Mouse (Mus musculus) lung, adult 2 months (tissue): Measurements from ENCODE around the gene Grin2b.

ENCODE experiments used
- CTCF ChIP-seq: fragments of 200-500 bp; IDR thresholded peaks from 2 replicates; pipeline ENCODE4 v1.5.1; 2011; ENCODE audit warnings: mild to moderate bottlenecking, low read length, control low read depth; ENCODE audit not compliant: insufficient read depth
- POLR2A ChIP-seq: fragments of 200-500 bp; IDR thresholded peaks from 2 replicates; pipeline ENCODE4 v1.6.1; 2011; ENCODE audit warnings: low read depth, mild to moderate bottlenecking, control low read depth, low read length, borderline replicate concordance; ENCODE audit errors: extremely low read depth

GRCm38 (mm10) chr6:135721706-135722105 is 451.6 kb downstream of the Grin2b start:
- TF ChIP-seq POLR2A = no peak
- TF ChIP-seq CTCF = no peak
